ENCODE assay signal across 11 mouse cellular contexts in genomic region chr13:21323405-21323804, GRCm38 (mm10). TPM values are rescaled to one million over a fixed set of nuclear protein-coding genes. Genes with fewer than 3 reads are reported as not detected.
DNase-seq lines count a peak whose midpoint lies in the region; ATAC-seq lines count a peak whose summit lies in the region.
"Had no signal": no experiment of that assay in that cellular context is flagged by ENCODE, and none has a peak within 500 bp of the region (broad histone marks: within the 10 kb centered on the region; RNA-seq: fewer than 3 reads in every experiment).

No protein-coding gene starts in this region.

- peak overlapping the region; percentile 25 for H3K4me3 ChIP-seq in heart, embryonic 16.5 days (ENCODE audit: low read length)
- peak overlapping the region; percentile 45 for H3K4me3 ChIP-seq in hindbrain, embryonic 16.5 days (ENCODE audit: low read length)
- H3K4me3 ChIP-seq: erythroblast, embryonic 14.5 days had no signal

- H3K9ac ChIP-seq in heart, embryonic 16.5 days (ENCODE audit: low read length) = no peak overlapping the region
- H3K9ac ChIP-seq in hindbrain, embryonic 16.5 days (ENCODE audit: low read depth, low read length) = no peak overlapping the region

- H3K4me1 ChIP-seq in heart, embryonic 16.5 days (ENCODE audit: control insufficient read depth, insufficient read depth, low read length) = peaks cover 10% of the 10 kb centered on the region
- H3K4me1 ChIP-seq in hindbrain, embryonic 16.5 days (ENCODE audit: control insufficient read depth, insufficient read depth, low read depth, low read length) = peaks cover 7% of the 10 kb centered on the region

- H3K27me3 ChIP-seq in heart, embryonic 16.5 days (ENCODE audit: control insufficient read depth, insufficient read depth, low read length) = no peaks in the 10 kb centered on the region
- H3K27me3 ChIP-seq in hindbrain, embryonic 16.5 days (replicated peaks; ENCODE audit: control insufficient read depth, insufficient read depth, low read length) = no peaks in the 10 kb centered on the region

- no peaks in the 10 kb centered on the region for H3K9me3 ChIP-seq in heart, embryonic 16.5 days (replicated peaks; ENCODE audit: control insufficient read depth, low read length)
- no peaks in the 10 kb centered on the region for H3K9me3 ChIP-seq in hindbrain, embryonic 16.5 days (ENCODE audit: control insufficient read depth, low read length)

- no peaks in the 10 kb centered on the region for H3K36me3 ChIP-seq in heart, embryonic 16.5 days (ENCODE audit: control insufficient read depth, insufficient read depth)
- no peaks in the 10 kb centered on the region for H3K36me3 ChIP-seq in hindbrain, embryonic 16.5 days (ENCODE audit: control insufficient read depth, insufficient read depth, low read length)

- peak overlapping the region; percentile 50 for H3K4me2 ChIP-seq in heart, embryonic 16.5 days (ENCODE audit: low read depth, low read length)
- H3K4me2 ChIP-seq in hindbrain, embryonic 16.5 days (ENCODE audit: low read length) = peak overlapping the region; percentile 60

- ATAC-seq in heart, embryonic 16.5 days (replicated peaks; ENCODE audit: extremely low read depth, insufficient read depth, low FRiP score) = no peak
- ATAC-seq in hindbrain, embryonic 16.5 days = no peak

- no peak for DNase-seq in heart, adult 9 months (ENCODE audit: low spot score in 2 of 2)
- peak; percentile 13 for DNase-seq in thymus, postnatal 0 days (ENCODE audit: low spot score)
- DNase-seq in thymus, postnatal 10 days (ENCODE audit: low spot score in 2 of 2) = no peak
- no peak for DNase-seq in adrenal gland, postnatal 10 days
- no peak for DNase-seq in cerebellum, postnatal 4 days (ENCODE audit: low spot score in 2 of 2)
- DNase-seq in right cerebral cortex, postnatal 14 days = no peak
- DNase-seq: lung, adult 2 months had no signal

- H3K27ac ChIP-seq in heart, embryonic 16.5 days (ENCODE audit: low read length) = no peak overlapping the region
- H3K27ac ChIP-seq in hindbrain, embryonic 16.5 days (ENCODE audit: low read depth, low read length) = no peak overlapping the region

- WGBS in heart, embryonic 16.5 days = 56% methylated on average over 6 of the region's 6 CpGs
- 64% methylated on average over 6 of the region's 6 CpGs for WGBS in hindbrain, embryonic 16.5 days

RNA-seq across cellular contexts. Expression of gene Gpx6, which starts 11.5 kb away (rescaled TPM):
- polyA plus RNA-seq in heart, embryonic 16.5 days (2015; fragmentation: Nextera tagmentation; extraction: Ambion mirVana) = 0.21 TPM in 1 of 2 replicates, not detected in the other
- polyA plus RNA-seq in thymus, postnatal 0 days (2015; fragmentation: Nextera tagmentation; extraction: Ambion mirVana) = 1.7 and 1.9 TPM in 2 replicates
- 0.26 and 0.64 TPM in 2 replicates for polyA plus RNA-seq in hindbrain, embryonic 16.5 days (2015; fragmentation: Nextera tagmentation; extraction: Ambion mirVana)
- total RNA-seq in adrenal gland, postnatal 10 days (2021) = under 1 TPM in 1 of 2 experiments, not detected in 1; 0.27 TPM
- polyA plus RNA-seq: erythroblast, embryonic 14.5 days; lung, adult 2 months had no signal

RNA-seq across cellular contexts. Expression of gene Olfr1367, which starts 23.3 kb away (rescaled TPM):
- polyA plus RNA-seq in heart, embryonic 16.5 days (2015; fragmentation: Nextera tagmentation; extraction: Ambion mirVana) = not detected in 2 replicates
- not detected in 2 replicates for polyA plus RNA-seq in thymus, postnatal 0 days (2015; fragmentation: Nextera tagmentation; extraction: Ambion mirVana)
- not detected in 2 replicates for polyA plus RNA-seq in hindbrain, embryonic 16.5 days (2015; fragmentation: Nextera tagmentation; extraction: Ambion mirVana)
- total RNA-seq in adrenal gland, postnatal 10 days (2021) = not detected
- total RNA-seq: ES-E14 had no signal
- polyA plus RNA-seq: erythroblast, embryonic 14.5 days; lung, adult 2 months had no signal

RNA-seq across cellular contexts. Expression of gene Gpx5, which starts 30.9 kb away (rescaled TPM):
- polyA plus RNA-seq in heart, embryonic 16.5 days (2015; fragmentation: Nextera tagmentation; extraction: Ambion mirVana) = not detected in 2 replicates
- not detected in 2 replicates for polyA plus RNA-seq in thymus, postnatal 0 days (2015; fragmentation: Nextera tagmentation; extraction: Ambion mirVana)
- polyA plus RNA-seq in hindbrain, embryonic 16.5 days (2015; fragmentation: Nextera tagmentation; extraction: Ambion mirVana) = not detected in 2 replicates
- not detected for total RNA-seq in adrenal gland, postnatal 10 days (2021)
- total RNA-seq: ES-E14 had no signal
- polyA plus RNA-seq: erythroblast, embryonic 14.5 days; lung, adult 2 months had no signal

RNA-seq across cellular contexts. Expression of gene Zscan12, which starts 39.2 kb away (rescaled TPM):
- polyA plus RNA-seq in heart, embryonic 16.5 days (2015; fragmentation: Nextera tagmentation; extraction: Ambion mirVana) = 7.2 and 9.1 TPM in 2 replicates
- 10.4 and 11.3 TPM in 2 replicates for polyA plus RNA-seq in thymus, postnatal 0 days (2015; fragmentation: Nextera tagmentation; extraction: Ambion mirVana)
- 10.1 and 12.0 TPM in 2 replicates for polyA plus RNA-seq in hindbrain, embryonic 16.5 days (2015; fragmentation: Nextera tagmentation; extraction: Ambion mirVana)
- 1 to 10 TPM; 7.7 to 9.5 TPM for total RNA-seq in adrenal gland, postnatal 10 days (2021)
